Mouse (Mus musculus) CH12F3 (cell line): Measurements from ENCODE around the gene A930018P22Rik.
"Not testable (repeated sequence)": the region's sequence is repeated elsewhere in the genome, so short reads cannot be mapped to it uniquely, and the experiment has no call there.

Experiments used
- in situ Hi-C: fragments of 300-500 bp; cut with MboI; formaldehyde crosslinking; loops from 2 replicates; pipeline ENCODE4 v1.14.3; 2020; ENCODE audit warnings: low sequenced_read_pairs

Gene A930018P22Rik

GRCm38 (mm10) chr2:104117173-104117572 is 5.4 kb upstream of the A930018P22Rik start:
- in situ Hi-C loops, result not testable (repeated sequence)

GRCm38 (mm10) chr2:104119097-104119496 is 3.5 kb upstream of the A930018P22Rik start:
- in situ Hi-C loops, result no loop called here

GRCm38 (mm10) chr2:104120312-104120711 is 2.3 kb upstream of the A930018P22Rik start:
- in situ Hi-C loops, result no loop called here

DNA sequence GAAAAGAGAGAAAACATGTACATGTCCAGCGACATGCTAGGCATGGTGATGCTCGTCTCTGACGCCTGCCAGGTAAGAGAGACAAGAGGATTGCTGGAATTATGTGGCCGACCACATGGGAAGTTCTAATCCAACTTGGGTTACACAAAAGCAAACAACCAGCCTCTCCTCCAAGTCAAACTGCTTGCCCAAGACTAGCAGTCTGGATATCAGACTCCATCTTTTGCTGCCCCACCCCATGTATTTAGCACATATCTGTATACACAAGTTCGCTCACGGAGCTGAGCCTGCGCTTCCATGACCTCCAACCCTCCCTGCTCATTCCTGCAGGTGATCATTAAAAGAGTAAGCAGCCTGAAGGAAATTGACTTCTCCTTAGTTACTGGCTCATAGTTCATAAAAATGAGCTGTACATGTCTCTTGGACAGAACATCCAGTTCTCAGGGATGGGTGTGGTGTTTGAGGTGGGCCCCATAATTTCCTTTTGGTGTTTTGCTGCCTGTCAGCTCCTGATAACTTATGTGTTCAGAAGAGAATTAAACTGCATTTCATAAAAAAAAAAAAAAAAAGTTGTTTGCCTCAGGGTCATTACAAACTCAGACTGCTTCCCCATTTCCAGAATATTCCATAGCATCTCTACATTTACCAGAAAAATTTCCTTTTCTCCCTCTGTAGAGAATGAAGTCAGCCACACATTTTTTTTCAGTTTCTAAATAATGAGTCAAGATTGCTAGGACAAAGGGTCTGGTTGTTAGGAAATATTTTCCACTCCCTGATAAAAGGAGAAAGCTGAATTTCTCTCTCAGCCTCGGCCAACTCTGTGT is 676 bp upstream of the A930018P22Rik start:
- in situ Hi-C loops, result no loop called here

- in situ Hi-C loops, result no loop called here
Observed at GRCm38 (mm10) chr2:104123540-104123939, 971 bp downstream of the A930018P22Rik start.

DNA sequence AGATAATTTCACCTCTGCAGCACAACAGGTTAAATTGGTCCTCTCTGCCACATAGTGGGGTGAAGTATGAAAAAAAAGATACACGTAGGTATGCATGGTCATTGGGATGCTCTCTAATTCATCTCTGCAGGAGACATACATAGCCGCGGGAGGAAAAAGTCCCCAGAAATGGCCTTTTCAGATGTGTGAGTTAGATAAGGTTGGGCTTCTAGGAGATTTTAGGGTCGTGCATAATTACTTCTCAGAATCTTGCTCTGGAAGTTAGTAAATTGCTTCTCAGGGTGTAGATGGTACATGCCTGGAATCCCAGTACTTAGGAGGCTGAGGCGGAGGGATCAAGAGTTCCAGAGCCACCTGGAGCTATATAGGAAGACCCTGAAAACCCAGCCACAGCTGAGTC is 1.5 kb downstream of the A930018P22Rik start:
- in situ Hi-C loops, result no loop called here

- in situ Hi-C loops, result loop anchor here (25.0 kb wide), 1 partner anchor 308 kb away; no protein-coding TSS in a partner anchor
Observed at GRCm38 (mm10) chr2:104128803-104129531, 6.4 kb downstream of the A930018P22Rik start.

- in situ Hi-C loops, result loop anchor here (10.0 to 25.0 kb wide), 2 partner anchors 307 to 455 kb away; no protein-coding TSS in a partner anchor
Observed at GRCm38 (mm10) chr2:104130165-104130564, 7.6 kb downstream of the A930018P22Rik start.

GRCm38 (mm10) chr2:104130969-104131368 is 8.4 kb downstream of the A930018P22Rik start:
- in situ Hi-C loops, result loop anchor here (10.0 to 25.0 kb wide), 2 partner anchors 306 to 454 kb away; no protein-coding TSS in a partner anchor

DNA sequence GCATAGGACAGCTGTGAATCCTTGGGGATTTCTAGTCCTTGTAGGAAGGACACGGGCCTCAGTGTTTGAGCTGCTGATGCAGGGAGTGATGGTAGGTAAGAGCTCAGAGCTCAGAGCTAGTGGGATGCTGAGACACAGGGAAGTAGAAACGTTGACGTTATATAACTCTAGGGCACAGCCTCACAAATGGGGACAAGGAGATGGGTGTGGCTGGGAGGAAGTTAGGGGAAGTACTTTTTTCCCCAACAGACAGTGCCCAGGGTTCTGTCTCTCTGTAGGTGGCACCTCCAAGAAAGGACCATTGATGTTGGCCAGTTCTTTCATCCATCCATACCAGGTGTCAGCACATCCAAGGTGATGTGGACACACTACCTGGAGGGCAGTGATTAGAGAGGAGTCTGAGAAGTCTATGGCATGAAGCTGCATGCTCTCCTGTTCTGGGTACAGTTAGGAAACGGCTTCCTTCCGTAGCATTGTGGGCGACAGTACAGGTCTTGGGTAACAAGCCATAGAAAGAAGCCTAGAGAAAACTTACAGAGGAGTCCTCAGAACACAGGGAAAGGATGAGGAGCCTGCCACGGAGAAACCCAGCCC is 9.8 kb downstream of the A930018P22Rik start:
- in situ Hi-C loops, result loop anchor here (10.0 to 25.0 kb wide), 2 partner anchors 305 to 452 kb away; no protein-coding TSS in a partner anchor

DNA sequence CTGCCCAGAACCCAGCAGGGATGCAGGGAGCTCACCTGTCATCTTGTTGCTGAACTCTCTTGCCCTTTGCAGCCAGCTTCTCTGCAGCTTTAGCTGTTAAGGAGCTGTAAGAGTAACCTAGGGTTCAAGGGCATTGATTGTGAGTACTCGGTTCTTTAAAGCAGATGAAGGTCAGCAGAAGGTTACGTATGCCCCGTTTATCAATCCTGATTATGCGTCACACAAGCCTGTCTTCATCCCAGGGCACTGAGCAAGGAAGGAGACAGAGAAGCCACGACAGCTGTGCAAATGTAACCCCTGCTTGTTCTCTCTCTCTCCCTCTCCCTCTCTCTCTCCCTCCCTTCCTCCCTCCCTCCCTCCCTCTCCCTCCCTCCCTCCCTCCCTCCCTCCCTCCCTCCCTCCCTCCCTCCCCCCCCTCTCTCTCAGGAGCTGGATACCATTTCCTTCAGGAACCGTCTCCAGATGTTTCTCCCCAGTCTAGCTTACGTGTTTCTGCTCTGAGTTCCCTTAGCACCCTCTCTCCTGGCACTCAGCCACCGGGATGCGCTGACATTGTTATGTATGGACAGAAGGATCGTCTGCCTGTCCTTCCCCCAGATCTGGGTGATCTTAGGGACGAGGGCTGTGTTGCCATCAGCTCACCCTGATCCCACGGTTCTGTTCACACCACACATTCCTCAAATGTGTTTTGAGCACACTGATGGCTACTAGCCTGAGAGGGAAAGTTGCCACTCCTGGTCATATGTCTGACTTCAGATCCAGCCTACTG is 10.7 kb downstream of the A930018P22Rik start:
- in situ Hi-C loops, result loop anchor here (10.0 to 25.0 kb wide), 2 partner anchors 304 to 452 kb away; no protein-coding TSS in a partner anchor

DNA sequence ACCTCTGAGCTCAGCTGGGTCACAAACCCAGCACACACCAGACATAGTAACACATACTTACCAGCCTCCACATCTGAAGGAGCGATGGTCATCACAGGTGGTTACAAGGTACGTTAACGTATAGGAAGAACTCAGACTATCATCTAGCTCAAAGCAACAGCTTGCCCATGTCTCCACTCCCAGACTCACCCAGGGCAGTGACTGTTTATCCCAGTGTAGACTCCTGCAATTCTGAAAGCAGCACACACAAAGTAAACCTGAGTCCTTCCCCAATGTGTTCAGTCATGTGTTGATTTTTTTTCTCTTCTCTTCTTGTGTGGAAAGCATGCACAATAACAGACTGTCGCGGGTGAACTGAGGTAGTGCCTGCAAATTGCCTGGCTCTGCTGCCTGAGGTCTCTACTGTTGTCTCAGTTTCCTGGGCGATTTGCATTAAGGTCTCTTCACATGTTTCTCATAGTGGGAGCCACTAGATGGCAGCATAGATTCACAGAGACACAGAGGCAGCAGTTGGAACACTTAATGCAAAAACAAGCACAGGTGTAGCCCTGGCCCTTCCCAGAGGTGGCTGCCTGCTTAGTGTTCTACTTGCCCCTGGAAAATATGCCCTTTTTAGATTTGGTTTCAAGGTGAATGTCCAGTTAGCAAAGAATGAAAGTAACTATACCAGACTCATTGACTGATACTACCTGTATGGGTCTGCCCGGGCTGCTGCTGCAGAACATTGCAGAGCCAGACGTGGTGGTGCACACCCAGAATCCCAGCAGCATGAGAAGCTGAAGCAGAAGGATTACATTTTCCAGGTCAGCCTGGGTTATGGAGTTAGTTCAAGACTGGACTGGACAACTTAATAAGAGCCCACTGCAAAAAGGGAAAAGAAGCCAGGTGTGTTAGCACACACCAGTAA is 11.8 kb downstream of the A930018P22Rik start:
- in situ Hi-C loops, result loop anchor here (10.0 to 25.0 kb wide), 2 partner anchors 303 to 450 kb away; no protein-coding TSS in a partner anchor

- in situ Hi-C loops, result loop anchor here (10.0 to 25.0 kb wide), 2 partner anchors 301 to 449 kb away; no protein-coding TSS in a partner anchor
Observed at GRCm38 (mm10) chr2:104135920-104136319, 13.4 kb downstream of the A930018P22Rik start.

- in situ Hi-C loops, result loop anchor here (25.0 kb wide), 1 partner anchor 295 kb away; no protein-coding TSS in a partner anchor
Observed at GRCm38 (mm10) chr2:104142140-104142539, 19.6 kb downstream of the A930018P22Rik start.

DNA sequence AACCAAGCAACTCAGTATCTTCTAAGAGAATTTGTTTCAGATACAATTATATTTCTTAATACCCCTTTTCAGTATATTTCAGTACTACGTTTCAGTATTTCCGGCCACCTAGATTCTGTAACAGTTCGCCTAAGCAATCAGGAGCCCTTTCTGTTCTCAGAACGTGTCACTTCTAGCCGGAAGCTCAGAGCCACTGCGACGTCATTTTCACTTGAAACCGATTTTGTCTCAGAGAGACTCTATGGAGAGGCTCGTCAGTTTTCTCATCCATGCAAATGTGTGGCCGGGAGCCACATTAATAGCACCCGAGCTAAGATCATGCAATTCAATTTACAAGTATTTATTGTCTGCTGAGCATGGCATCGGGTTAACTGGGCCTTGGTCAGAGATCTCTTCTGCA is 21.4 kb downstream of the A930018P22Rik start:
- in situ Hi-C loops, result loop anchor here (25.0 kb wide), 1 partner anchor 293 kb away; no protein-coding TSS in a partner anchor

DNA sequence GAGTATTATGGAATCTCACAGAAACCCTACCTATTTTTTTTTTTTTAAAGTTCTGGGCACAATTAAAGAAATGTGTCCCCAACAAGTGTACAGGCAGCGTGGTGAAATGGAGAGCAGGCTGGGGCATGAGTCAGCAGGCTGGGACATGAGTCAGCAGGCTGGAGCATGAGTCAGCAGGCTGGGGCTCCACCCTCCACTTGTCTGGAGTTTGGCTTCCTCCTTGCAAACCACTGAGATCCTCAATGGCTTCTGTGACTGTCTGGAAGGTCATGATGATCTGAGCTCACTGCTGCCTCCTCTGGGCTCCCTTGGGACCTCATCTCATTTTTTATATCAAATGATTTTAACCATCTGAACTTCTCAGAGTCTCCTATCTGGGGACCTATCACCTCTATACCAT is 23.4 kb downstream of the A930018P22Rik start:
- in situ Hi-C loops, result loop anchor here (25.0 kb wide), 1 partner anchor 291 kb away; no protein-coding TSS in a partner anchor

DNA sequence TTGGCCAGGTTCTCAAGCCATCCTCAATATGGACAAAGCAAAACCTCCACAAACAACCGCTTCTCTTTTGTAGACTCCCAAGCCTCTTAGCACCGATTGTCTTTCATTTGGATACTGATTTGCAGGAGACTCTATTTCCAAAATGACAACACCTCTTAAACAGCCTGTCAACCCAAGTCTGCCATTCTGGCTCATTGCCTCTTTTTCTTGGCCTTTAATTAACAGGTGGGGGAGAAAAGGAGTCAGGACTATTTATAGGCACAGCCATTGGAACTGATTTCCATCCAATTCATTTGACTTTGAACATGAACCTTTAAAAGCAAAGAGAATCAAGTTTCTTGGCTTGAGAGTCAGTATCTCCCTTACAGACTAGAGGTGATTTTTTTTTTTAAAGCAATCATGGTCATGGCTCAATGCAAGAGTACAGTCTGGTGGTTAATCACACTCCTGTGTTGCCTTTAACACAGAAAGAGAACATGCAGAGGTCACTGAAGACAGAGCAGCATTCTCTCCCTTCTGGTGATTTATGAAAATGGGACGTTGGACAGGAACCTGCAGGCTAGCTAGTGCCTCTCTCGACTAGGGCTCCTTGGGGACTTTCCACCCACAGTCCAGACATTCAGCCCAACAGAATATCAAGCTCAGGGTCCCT is 25.5 kb downstream of the A930018P22Rik start:
- in situ Hi-C loops, result loop anchor here (25.0 kb wide), 1 partner anchor 289 kb away; no protein-coding TSS in a partner anchor

DNA sequence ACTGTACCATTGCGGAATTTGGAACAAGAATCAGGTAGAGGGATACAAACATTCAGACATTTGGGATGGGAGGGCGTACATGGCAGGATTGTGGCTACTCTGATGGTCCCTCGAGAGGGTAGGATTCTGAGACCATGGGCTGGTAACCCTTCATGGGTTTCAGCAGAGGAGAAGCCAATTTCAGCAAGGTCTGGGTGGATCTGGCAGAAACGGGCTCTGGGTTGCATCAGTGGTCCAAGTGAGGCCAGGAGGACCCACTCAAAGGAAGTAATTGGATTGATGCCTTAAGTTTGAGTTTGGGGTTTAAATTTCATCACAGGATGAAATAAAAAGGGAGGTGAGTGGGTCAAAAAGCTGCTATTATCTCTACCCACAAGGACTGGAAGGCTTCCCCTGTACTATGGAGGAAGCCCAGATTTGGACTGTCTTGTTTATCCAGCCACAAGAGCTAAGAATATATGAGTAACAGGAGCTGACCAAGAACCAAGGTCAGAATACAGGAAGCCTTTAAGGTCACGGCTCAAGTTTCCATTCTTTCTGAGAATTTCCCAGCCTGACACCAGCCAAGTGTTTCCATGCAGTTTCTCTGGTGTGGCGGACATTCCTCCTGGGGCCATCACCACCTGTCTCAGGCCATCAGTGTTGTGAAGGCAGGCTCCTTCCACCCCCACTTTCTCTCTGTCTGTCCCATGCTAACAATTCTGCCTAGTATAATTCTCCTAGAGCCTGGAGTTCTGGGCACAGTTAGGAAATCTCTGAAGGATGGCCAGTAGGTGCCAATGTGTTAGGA is 28.2 kb downstream of the A930018P22Rik start:
- in situ Hi-C loops, result no loop called here
